Mouse (Mus musculus) cerebellum, adult 2 months (tissue): ENCODE measurements around the gene 4931422A03Rik. TPM values are rescaled to one million over a fixed set of nuclear protein-coding genes. Genes with fewer than 3 reads are reported as not detected.
A peak's percentile ranks its signal among the peaks of the same experiment; 100 is the strongest.

Experiments
- DNase-seq, 2 experiments: peaks; one replicate each; pipeline ENCODE4 v3.0.0; 2021
- H3K27ac ChIP-seq: fragments of 200-500 bp; 2 replicates; pipeline ENCODE4 v1.5.1; 2012; ENCODE audit warnings: low read length, control low read depth, inconsistent platforms; ENCODE audit not compliant: insufficient read depth
- H3K27me3 ChIP-seq: fragments of 200-500 bp; 2 replicates; pipeline ENCODE4 v1.6.1; 2012; ENCODE audit warnings: inconsistent platforms, mild to moderate bottlenecking, low read length, moderate library complexity; ENCODE audit not compliant: control insufficient read depth, insufficient read depth
- H3K4me1 ChIP-seq: fragments of 200-500 bp; 2 replicates; pipeline ENCODE4 v1.6.1; 2011; ENCODE audit warnings: low read length; ENCODE audit not compliant: control insufficient read depth, insufficient read depth
- H3K4me3 ChIP-seq: fragments of 200-500 bp; replicated peaks from 2 replicates; pipeline ENCODE3; 2011; ENCODE audit warnings: mild to moderate bottlenecking, low read depth, low read length, control low read depth; ENCODE audit not compliant: insufficient read depth
- CTCF ChIP-seq: fragments of 200-500 bp; IDR thresholded peaks from 2 replicates; pipeline ENCODE4 v1.5.1; 2011; ENCODE audit warnings: low read depth, mild to moderate bottlenecking, control low read depth, low read length, moderate library complexity, borderline replicate concordance; ENCODE audit not compliant: insufficient read depth
- POLR2A ChIP-seq: fragments of 200-500 bp; IDR thresholded peaks from 2 replicates; pipeline ENCODE4 v1.6.1; 2011; ENCODE audit warnings: low read length, control low read depth, borderline replicate concordance; ENCODE audit not compliant: insufficient read depth
- WGBS: fragments of 180-500 bp; shearing (Covaris S2); methylation state at CpG from one replicate; pipeline ENCODE4 v1.1.7; 2018; 5-methylcytosine and 5-hydroxymethylcytosine counted together
- polyA plus RNA-seq: library from polyadenylated mRNA; depleted of rRNA; stranded (reverse); fragments of >200 nt; gene quantifications from 2 replicates; pipeline ENCODE4 v1.2.3, GENCODE M21; 2012

Gene 4931422A03Rik
- polyA plus RNA-seq, 1 experiment, result not detected

- no peak overlapping the region for H3K4me3 ChIP-seq
- no peaks in the 10 kb centered on the region for H3K27me3 ChIP-seq
- H3K27ac ChIP-seq, result no peak overlapping the region
- WGBS, result 95% methylated on average over 5 of the region's 5 CpGs
- DNase-seq, result no peak
- no peak for TF ChIP-seq CTCF
- H3K4me1 ChIP-seq, result no peaks in the 10 kb centered on the region
Observed at GRCm38 (mm10) chr2:103959066-103959465, 69.1 kb downstream of the 4931422A03Rik start.

DNA sequence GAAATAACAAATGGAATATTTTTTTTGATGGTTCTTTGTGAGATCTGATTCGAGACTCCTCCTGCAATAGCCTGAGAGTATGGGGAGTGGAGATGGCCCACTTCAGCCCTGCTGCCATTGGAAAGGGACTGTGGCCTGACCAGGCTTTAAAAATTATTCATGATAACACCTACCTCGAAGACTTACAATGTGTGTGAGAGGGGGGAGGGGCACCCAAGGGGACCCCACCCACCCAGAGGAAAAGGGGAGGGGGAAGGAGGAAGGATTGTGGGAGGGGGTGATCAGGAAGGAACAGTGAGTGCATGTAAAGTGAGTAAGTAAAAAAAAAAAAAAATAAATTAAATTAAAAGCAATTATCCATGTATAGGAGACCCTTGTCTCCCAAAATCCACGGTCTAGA lies 69.5 kb downstream of the 4931422A03Rik start:
- Histone ChIP-seq H3K27ac (no peak overlapping the region), H3K27me3 (no peaks in the 10 kb centered on the region), H3K4me3 (no peak overlapping the region), H3K4me1 (no peaks in the 10 kb centered on the region)
- no peak for DNase-seq
- TF ChIP-seq POLR2A, result no peak
- no peak for TF ChIP-seq CTCF
- 90% methylated on average over 3 of the region's 3 CpGs for WGBS

- no peak within 1 kb of the TSS for H3K27ac ChIP-seq
- H3K27me3 ChIP-seq, result no peaks in the 10 kb centered on the region
- no peak for DNase-seq
- WGBS, result 76% methylated on average over 10 of the region's 10 CpGs
- H3K4me3 ChIP-seq, result no peak within 1 kb of the TSS
- H3K4me1 ChIP-seq, result no peaks in the 10 kb centered on the region
- no peak for TF ChIP-seq CTCF
- TF ChIP-seq POLR2A, result no peak
Observed at GRCm38 (mm10) chr2:103957649-103958546, 70.3 kb downstream of the 4931422A03Rik start, which contains the start of gene Lmo2. TSS of gene Lmo2 (plus strand) at chr2:103957986.

- Histone ChIP-seq H3K4me3 (no peak overlapping the region), H3K4me1 (no peaks in the 10 kb centered on the region), H3K27ac (no peak overlapping the region), H3K27me3 (no peaks in the 10 kb centered on the region)
- TF ChIP-seq CTCF (no peak), POLR2A (no peak)
- WGBS, result 85% methylated on average over 6 of the region's 6 CpGs
- DNase-seq, result no peak
Observed at GRCm38 (mm10) chr2:103956867-103957266, 71.3 kb downstream of the 4931422A03Rik start.

DNA sequence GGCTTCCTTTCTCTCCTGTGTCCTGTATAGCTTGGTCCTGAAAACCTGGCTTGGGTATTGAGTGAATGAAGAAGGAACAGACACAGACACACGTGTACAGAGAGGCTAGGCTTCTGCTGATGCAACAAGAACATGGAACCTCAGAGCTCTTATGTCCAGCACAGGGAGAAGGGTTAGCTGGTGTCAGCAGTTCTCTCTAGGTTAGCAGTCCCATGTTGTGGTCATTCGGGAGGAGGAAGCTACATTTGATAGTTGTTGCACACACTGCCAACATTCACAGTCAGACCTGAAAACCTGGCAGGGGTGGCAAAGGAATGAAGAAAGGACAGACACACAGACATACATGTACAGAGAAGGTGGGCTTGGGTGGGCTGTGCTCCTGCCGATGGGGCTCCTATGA lies 72.4 kb downstream of the 4931422A03Rik start:
- H3K27ac ChIP-seq, result no peak overlapping the region
- TF ChIP-seq POLR2A (no peak), CTCF (no peak)
- no peak for DNase-seq
- WGBS, result 88% methylated on average over 3 of the region's 3 CpGs
- H3K4me1 ChIP-seq, result no peaks in the 10 kb centered on the region
- no peaks in the 10 kb centered on the region for H3K27me3 ChIP-seq
- H3K4me3 ChIP-seq, result no peak overlapping the region

DNA sequence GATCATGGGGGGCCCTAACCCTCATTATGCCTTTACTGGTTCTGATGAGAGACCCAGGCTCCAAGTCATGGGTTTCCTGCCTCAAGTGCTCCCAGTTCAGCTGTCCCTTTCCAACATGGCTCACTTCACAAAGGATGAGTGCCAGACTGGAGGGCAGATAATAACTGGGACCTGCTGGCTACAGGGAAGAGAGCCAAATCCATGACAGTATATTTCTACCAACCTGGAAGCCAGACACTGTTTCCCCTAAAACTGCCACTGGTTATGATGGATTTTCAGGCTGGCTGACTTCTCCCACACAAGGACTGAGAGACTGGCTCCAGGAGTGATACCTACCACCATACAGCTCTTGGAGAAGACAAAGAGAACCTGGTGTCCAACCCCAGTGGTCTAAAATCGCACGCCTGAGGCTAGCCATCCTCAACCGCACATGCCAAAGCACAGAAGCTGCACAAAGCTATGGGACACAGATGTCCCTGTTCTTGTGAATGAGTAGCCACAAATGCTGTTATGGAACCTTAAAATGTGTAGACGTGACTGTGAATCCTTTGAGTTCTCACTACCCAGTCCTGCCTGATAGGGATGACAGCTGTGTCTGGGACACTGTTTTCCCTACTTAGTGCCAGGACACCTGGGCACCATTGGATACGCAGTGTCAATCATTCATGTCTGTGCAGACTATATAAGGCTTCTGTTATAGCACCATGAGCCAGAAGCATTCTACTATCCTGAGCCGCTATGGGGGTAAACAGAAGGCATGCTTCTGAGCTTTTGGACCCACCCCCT lies 74.9 kb downstream of the 4931422A03Rik start:
- no peak for TF ChIP-seq CTCF
- TF ChIP-seq POLR2A, result no peak
- peak in 1 of 2 experiments; percentile 15 for DNase-seq
- WGBS, result 31% methylated on average over 6 of the region's 6 CpGs
- H3K27me3 ChIP-seq, result no peaks in the 10 kb centered on the region
- H3K27ac ChIP-seq, result no peak overlapping the region
- no peak overlapping the region for H3K4me3 ChIP-seq
- H3K4me1 ChIP-seq, result no peaks in the 10 kb centered on the region

DNA sequence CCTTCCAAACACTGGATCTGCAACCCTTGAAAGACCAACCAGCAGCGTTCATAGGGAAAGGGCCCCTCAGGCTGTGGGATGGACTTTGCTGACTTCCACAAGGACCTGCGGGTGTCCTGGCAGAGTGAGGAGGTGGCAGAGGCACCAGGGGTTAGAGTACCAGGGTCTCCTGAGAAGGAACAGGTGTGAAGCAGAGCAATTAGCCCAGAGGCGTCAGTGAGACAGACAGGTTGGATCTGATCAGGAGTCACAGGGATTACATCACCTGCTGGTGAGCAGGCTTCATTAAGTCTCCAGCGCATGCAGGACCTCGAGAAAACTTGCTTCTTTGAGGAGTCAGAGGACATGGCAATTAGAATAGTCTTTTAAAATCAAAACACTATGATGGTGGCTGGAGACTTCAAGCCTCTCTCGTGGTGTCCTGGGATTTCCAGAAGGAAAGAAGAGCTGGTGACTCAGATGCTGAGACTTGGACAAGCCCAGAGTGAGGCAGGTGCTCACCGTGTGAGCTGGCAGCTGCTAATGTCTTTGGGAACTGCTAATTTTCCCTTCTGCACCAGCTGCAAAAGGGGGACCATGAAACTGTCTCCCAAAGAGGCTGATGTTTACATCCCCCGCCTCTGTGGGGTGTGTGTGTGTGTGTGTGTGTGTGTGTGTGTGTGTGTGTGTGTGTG lies 80.0 kb downstream of the 4931422A03Rik start:
- TF ChIP-seq POLR2A (no peak), CTCF (no peak)
- no peak overlapping the region for H3K4me3 ChIP-seq
- H3K4me1 ChIP-seq, result no peaks in the 10 kb centered on the region
- H3K27ac ChIP-seq, result no peak overlapping the region
- DNase-seq, result no peak
- 36% methylated on average over 8 of the region's 8 CpGs for WGBS
- no peaks in the 10 kb centered on the region for H3K27me3 ChIP-seq

DNA sequence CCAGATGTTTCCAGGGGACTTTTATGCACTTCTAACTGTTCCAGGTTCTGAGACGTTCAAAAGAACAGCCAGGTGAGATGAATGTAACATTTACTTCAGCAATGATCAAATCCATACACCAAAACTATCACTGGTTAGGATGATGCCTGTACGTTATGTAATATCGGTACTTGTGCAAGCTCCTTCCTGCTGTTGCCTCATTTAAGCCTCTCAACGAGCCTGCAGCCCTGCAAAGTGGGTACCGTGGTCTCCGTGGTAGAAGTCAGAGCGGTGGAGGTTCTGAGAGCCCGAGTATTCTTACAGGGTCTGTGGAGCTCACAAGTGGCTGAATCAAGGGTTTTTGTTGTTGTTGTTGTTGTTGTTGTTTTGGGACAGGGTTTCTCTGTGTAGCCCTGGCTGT lies 81.3 kb downstream of the 4931422A03Rik start:
- no peak for DNase-seq
- no peak overlapping the region for H3K4me3 ChIP-seq
- no peak overlapping the region for H3K27ac ChIP-seq
- no peaks in the 10 kb centered on the region for H3K4me1 ChIP-seq
- TF ChIP-seq CTCF (no peak), POLR2A (no peak)
- WGBS, result 91% methylated on average over 8 of the region's 8 CpGs
- no peaks in the 10 kb centered on the region for H3K27me3 ChIP-seq
